Mouse (Mus musculus): Measurements from ENCODE around the gene Mipep.

The Mipep gene

GRCm38 (mm10) chr14:60802026-60802425 lies 17.7 kb downstream of the Mipep start:
- no peak for DNase-seq (ENCODE audit: low spot score)

DNA sequence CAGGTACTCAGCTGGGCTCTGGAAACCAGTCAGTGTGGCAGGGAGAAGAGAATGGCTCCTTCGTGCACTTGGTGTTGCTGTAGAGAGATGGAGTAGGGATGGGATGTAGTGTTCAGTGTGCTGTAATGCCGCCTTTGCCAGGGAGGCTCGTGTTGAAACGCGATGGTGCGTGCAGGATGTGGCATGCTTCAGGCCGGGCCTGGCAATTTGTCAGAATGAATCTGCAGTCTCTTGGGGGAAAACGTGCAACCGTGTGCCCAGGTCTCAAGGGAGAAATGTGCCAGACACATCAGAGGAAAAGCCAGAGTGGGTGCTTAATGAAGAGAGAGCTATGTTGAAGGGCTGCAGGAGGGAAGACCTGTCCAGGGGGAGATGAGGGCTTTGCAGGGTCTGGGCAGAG lies 20.6 kb downstream of the Mipep start:
- no peak for DNase-seq (ENCODE audit: low spot score)

- no peak for DNase-seq (ENCODE audit: low spot score)
These were observed 21.5 kb downstream of the Mipep start for GRCm38 (mm10) chr14:60805871-60806270.

DNA sequence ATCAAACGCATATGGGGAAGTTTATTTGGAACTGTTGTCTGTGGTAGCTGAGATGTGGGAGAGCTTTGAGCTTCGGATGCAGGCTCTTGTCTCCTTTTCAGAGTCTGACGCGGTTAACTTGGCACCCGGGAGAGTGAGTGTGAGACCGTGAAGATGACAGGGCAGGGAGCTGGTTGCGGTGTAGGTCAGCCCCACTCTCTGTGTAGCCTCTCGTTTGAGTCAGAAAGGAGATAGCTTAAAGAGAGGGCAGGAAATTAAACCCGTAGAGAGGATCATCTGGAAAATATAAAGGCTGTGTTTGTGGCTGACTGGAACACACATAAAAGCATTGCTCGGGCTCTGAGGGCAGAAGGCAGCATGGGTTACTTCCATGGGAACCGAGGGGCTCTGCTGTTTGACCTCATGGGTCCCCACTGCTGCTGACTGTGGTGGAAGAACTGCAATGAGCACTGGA lies 22.5 kb downstream of the Mipep start:
- DNase-seq (ENCODE audit: low spot score), result no peak

GRCm38 (mm10) chr14:60809881-60810280 lies 25.5 kb downstream of the Mipep start:
- DNase-seq (ENCODE audit: low spot score), result no peak

DNA sequence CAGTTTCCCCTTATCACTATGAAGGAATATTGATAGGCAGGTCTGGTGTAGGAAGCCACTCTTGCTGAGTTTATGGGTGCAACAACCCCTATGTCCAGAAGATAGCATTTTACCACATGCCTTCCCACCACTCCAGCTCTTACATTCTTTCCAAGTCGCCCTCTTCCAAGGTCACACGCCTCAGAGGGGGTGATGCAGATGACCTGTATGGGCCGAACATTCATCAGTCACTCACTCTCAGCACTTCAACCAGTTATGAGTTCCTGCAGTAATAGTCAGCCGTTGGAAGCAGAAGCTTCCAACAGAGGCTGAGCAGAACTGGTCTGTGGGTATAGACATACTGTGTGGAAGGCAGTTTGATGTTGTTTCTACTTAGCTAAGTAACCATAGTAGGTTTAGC lies 27.2 kb downstream of the Mipep start:
- no peak for DNase-seq (ENCODE audit: low spot score)

DNA sequence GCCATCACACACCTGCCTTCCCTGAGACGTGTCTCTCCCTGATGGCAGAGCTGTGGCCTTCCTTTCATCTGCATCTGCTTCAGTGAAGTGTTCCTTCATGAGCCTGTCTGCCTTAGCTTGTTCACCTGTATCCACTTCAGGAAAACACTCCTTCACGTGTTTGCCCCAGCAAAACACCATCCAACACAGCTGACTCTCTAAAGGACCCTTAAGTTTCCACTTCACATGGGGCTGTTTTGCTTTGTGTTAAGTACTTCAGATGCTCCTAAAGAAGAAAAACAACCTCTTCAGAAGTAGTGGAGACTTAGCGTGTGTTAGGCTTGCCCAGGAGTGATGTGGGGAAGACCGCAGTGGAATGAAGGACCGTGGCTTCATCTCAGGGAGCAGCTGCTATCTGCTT lies 30.7 kb downstream of the Mipep start:
- DNase-seq (ENCODE audit: low spot score), result no peak

- DNase-seq (ENCODE audit: low spot score), result no peak
These were observed 33.7 kb downstream of the Mipep start for GRCm38 (mm10) chr14:60818045-60818444.

DNA sequence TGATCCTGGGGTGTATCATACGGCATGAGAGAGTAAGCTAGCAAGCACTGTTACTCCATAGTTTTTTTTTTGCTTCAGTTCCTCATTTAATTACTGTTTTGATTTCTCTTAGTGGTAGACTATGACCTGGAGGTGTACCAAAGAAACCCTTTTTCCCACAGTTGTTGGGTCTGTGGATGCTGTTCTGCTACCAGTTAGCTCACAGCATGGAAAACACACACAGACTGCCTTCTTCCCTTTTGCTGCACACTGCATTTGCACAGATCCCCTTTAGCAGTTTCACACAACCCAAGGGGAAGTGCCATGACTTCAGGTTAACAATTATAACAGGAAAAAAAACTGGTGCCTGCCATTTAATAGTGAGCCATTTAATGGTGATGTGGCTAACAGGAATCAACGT lies 45.7 kb downstream of the Mipep start:
- DNase-seq (ENCODE audit: low spot score), result no peak

DNA sequence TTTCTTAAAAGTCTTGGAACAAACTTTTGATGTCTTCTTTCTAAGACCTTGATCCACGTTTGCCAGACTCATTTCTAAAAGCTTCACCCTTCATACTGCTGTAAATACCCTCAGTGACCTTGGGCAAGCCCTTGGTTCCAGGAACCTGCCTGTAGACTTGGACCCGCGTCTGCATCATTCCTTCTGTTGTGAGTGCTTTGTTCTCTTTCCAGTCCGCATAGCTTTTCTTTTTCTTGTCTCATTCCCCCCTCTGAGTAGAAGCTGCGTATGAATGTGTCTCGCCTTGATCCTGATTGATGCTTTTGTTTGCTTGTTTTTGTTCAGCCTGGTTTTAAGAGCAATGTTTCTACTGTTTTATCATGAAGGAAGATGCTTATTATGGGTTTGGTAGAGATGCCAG lies 52.3 kb downstream of the Mipep start:
- no peak for DNase-seq (ENCODE audit: low spot score)

DNA sequence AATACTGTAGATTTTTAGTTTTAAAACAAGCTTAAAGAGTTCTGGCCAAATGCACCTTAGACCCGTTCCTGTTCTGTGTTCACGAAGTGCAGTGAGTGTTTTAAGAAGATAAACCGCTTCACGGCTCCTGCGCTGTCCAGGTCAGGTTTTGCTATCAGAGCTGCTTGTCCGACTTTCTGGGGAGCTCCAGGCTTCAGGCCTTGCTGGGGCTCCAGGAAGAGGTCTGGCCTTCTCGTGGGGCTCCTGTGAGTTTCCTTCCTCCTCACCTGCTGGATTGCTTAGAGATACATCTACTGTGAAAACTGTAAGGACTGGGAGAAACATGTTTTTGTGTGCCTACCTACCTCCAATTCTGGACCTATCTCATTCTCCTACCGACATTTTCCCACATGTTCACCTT lies 55.3 kb downstream of the Mipep start:
- no peak for DNase-seq (ENCODE audit: low spot score)

DNA sequence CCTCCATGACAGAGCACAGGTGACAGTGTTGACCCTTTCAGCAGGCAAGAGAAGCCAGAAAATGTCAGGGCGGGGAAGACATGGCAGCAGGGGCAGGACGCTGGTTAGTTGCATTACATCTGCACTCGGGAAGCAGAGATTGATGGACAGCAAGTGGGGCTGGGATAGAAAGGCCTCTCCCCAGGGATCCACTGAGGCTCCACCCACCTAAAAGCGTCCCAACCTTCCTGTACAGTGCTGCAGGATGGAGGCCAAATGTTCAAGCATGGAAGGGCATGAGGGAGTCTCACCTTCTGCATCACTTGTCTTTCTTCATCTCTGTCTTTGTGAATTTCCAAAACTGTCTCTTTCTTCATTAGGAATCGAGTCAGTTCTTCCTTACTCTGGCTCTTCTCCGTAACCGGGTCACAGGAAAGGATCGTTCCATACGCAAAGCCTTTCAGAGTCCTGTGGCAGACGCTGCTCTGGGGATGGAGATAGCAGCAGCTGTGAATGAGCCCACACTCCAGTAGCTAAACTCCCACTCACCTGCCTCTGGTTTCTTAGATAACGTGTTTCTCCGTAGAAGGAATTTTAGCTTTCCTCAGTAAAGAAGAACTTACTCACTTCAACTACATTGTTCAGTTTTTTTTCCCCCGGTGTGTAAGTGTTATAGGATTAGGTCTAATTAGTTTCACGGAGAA lies 57.7 kb downstream of the Mipep start:
- no peak for DNase-seq (ENCODE audit: low spot score)

- DNase-seq (ENCODE audit: low spot score), result no peak
These were observed 59.2 kb downstream of the Mipep start for GRCm38 (mm10) chr14:60843596-60843995.

- DNase-seq (ENCODE audit: low spot score), result no peak
These were observed 61.1 kb downstream of the Mipep start for GRCm38 (mm10) chr14:60845261-60846045.

GRCm38 (mm10) chr14:60846174-60846573 lies 61.8 kb downstream of the Mipep start:
- DNase-seq (ENCODE audit: low spot score), result no peak

DNA sequence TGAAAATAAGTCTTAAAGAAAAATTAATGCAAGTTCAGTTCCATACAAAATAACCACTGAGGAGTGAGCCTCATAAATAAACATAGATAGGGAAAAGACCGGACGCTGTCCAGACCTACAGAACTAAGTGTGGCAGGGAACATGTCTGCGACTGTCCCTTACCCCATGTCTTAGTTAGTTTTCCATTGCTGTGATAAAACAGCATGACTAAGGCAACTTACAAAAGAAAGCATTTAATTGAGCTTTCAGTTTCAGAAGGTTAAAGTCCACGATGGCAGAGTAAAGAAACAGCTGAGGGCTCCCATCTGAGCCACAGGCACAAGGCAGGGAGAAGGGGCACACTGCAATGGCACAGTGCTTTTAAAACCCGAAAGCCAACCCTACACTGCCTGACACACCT lies 63.8 kb downstream of the Mipep start:
- DNase-seq (ENCODE audit: low spot score), result no peak

DNA sequence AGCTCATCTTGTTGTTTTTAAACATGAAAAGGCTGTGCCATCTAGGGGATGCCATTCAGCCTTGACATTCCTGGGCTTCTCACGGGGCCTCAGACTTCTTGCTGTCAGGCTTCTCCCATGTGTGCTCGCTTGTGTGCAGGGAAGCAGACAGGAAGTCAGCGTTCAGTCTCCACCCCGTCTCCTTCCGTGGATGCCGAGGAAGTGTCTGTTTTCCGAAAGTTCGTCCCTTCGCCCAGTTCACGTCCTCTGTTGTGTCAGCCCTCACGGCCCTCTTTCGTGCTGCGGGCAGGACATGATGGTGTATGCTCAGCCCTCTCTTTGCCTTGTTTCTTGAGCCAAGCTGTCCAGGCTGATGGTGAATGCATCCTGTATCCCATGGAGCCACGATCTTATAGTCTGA lies 65.7 kb downstream of the Mipep start:
- no peak for DNase-seq (ENCODE audit: low spot score)

- no peak for DNase-seq (ENCODE audit: low spot score)
These were observed 67.3 kb downstream of the Mipep start for GRCm38 (mm10) chr14:60851632-60852031.

- DNase-seq (ENCODE audit: low spot score), result no peak
These were observed 72.0 kb downstream of the Mipep start for GRCm38 (mm10) chr14:60856199-60856912.

- DNase-seq (ENCODE audit: low spot score), result no peak
These were observed 72.5 kb downstream of the Mipep start for GRCm38 (mm10) chr14:60856913-60857300.

- no peak for DNase-seq (ENCODE audit: low spot score)
These were observed 79.0 kb downstream of the Mipep start for GRCm38 (mm10) chr14:60863396-60863795.

DNA sequence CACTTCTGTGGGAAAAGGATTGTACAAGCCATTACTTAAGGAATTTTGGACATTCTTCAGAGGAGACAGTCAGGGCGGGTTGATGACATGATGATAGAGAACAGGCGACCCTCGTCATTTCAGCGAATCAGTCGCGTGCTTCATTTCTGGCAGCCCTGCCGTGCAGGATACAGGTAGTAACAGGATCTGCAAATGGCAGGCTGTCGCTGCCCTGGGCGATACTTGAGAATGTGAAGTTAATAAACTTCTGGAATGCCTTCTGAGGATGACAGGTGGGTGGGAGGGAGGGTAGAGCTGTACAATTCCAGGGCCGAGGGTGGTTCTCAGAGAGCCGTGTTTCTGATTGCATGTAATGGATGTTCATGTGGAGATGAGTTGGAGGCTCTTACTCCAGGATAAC lies 82.0 kb downstream of the Mipep start:
- DNase-seq (ENCODE audit: low spot score), result no peak

- DNase-seq (ENCODE audit: low spot score), result no peak
These were observed 84.0 kb downstream of the Mipep start for GRCm38 (mm10) chr14:60868325-60868724.
